Mouse (Mus musculus) ES-Bruce4 (cell line): ENCODE data around the gene Spice1. TPM values are rescaled to one million over a fixed set of nuclear protein-coding genes. Genes with fewer than 3 reads are reported as not detected.
A peak's percentile ranks its signal among the peaks of the same experiment; 100 is the strongest.

Experiments
- H3K27ac ChIP-seq: 2 replicates; pipeline ENCODE4 v1.5.1; 2012; ENCODE audit warnings: low read length, inconsistent platforms; ENCODE audit not compliant: insufficient read depth
- H3K27me3 ChIP-seq: 2 replicates; pipeline ENCODE4 v1.6.1; 2012; ENCODE audit warnings: mild to moderate bottlenecking, low read length, inconsistent platforms; ENCODE audit not compliant: control insufficient read depth, poor library complexity, insufficient read depth, severe bottlenecking
- H3K36me3 ChIP-seq: 2 replicates; pipeline ENCODE4 v1.6.1; 2012; ENCODE audit warnings: inconsistent platforms, mild to moderate bottlenecking, low read length, moderate library complexity; ENCODE audit not compliant: control insufficient read depth, poor library complexity, insufficient read depth, severe bottlenecking
- H3K4me1 ChIP-seq: one replicate; pipeline ENCODE4 v1.8.1; 2011; ENCODE audit warnings: low read length; ENCODE audit not compliant: control insufficient read depth, insufficient read depth
- H3K4me3 ChIP-seq: 2 replicates; pipeline ENCODE4 v1.5.1; 2011; ENCODE audit warnings: low read depth, mild to moderate bottlenecking, low read length
- H3K9ac ChIP-seq: 2 replicates; pipeline ENCODE4 v1.6.1; 2012; ENCODE audit warnings: low read depth, mild to moderate bottlenecking, inconsistent platforms; ENCODE audit not compliant: poor library complexity, severe bottlenecking
- H3K9me3 ChIP-seq: replicated peaks from 2 replicates; pipeline ENCODE4 v1.6.1; 2012; ENCODE audit warnings: mild to moderate bottlenecking, low read length, inconsistent platforms; ENCODE audit not compliant: control insufficient read depth, poor library complexity, insufficient read depth, severe bottlenecking
- CTCF ChIP-seq: IDR thresholded peaks from one replicate; pipeline ENCODE4 v1.8.1; 2011; ENCODE audit warnings: low read depth, low read length
- EP300 ChIP-seq: IDR thresholded peaks from 2 replicates; pipeline ENCODE4 v1.6.1; 2011; ENCODE audit warnings: low read depth, low read length; ENCODE audit not compliant: insufficient read depth
- POLR2A ChIP-seq: IDR thresholded peaks from one replicate; pipeline ENCODE4 v1.8.1; 2011; ENCODE audit warnings: low read length; ENCODE audit not compliant: insufficient read depth
- polyA plus RNA-seq: library from polyadenylated mRNA; stranded (reverse); fragments of >200 nt; gene quantifications from 2 replicates; pipeline ENCODE4 v1.2.4, GENCODE M21; 2011; ENCODE audit warnings: low read depth; ENCODE audit not compliant: missing spikeins, insufficient read depth, insufficient read length

The Spice1 gene
- polyA plus RNA-seq, 1 experiment, result 56.9 TPM

- TF ChIP-seq POLR2A, result no peak
- no peak for TF ChIP-seq CTCF
- no peak for TF ChIP-seq EP300
- Histone ChIP-seq H3K4me3 (no peak overlapping the region), H3K36me3 (peaks cover 6% of the 10 kb centered on the region), H3K9me3 (no peaks in the 10 kb centered on the region), H3K27ac (no peak overlapping the region), H3K4me1 (peaks cover 2% of the 10 kb centered on the region), H3K27me3 (no peaks in the 10 kb centered on the region), H3K9ac (no peak overlapping the region)
Observed at GRCm38 (mm10) chr16:44384251-44384650, 37.3 kb downstream of the Spice1 start.

- H3K27me3 ChIP-seq, result no peaks in the 10 kb centered on the region
- H3K27ac ChIP-seq, result no peak overlapping the region
- no peak overlapping the region for H3K9ac ChIP-seq
- no peaks in the 10 kb centered on the region for H3K36me3 ChIP-seq
- no peak overlapping the region for H3K4me3 ChIP-seq
- no peaks in the 10 kb centered on the region for H3K4me1 ChIP-seq
- TF ChIP-seq CTCF, result peak; percentile 99
- TF ChIP-seq POLR2A, result no peak
- no peaks in the 10 kb centered on the region for H3K9me3 ChIP-seq
Observed at GRCm38 (mm10) chr16:44391877-44392548, 45.1 kb downstream of the Spice1 start.

- Histone ChIP-seq H3K4me1 (peaks cover 3% of the 10 kb centered on the region), H3K9me3 (no peaks in the 10 kb centered on the region), H3K4me3 (peak within 1 kb of the TSS; percentile 29; the same call in 1 of the 2 replicates), H3K36me3 (no peaks in the 10 kb centered on the region), H3K27ac (no peak within 1 kb of the TSS), H3K9ac (no peak within 1 kb of the TSS), H3K27me3 (no peaks in the 10 kb centered on the region)
- TF ChIP-seq CTCF (no peak), EP300 (peak; percentile 76; the same call in 1 of the 2 replicates)
Observed at GRCm38 (mm10) chr16:44394577-44395243, 47.8 kb downstream of the Spice1 start, which contains the start of gene Cfap44. Gene Cfap44 (plus strand): TSS chr16:44394796.

GRCm38 (mm10) chr16:44404933-44405332, 58.0 kb downstream of the Spice1 start:
- Histone ChIP-seq H3K4me1 (no peaks in the 10 kb centered on the region), H3K36me3 (no peaks in the 10 kb centered on the region), H3K4me3 (no peak overlapping the region), H3K27ac (no peak overlapping the region), H3K9ac (no peak overlapping the region), H3K27me3 (no peaks in the 10 kb centered on the region; the same call in 1 of the 2 replicates), H3K9me3 (peaks cover 4% of the 10 kb centered on the region; the same call in 1 of the 2 replicates)
- TF ChIP-seq POLR2A, result no peak
- TF ChIP-seq EP300, result no peak
- no peak for TF ChIP-seq CTCF

- Histone ChIP-seq H3K9ac (no peak overlapping the region), H3K27me3 (no peaks in the 10 kb centered on the region; the same call in 1 of the 2 replicates), H3K4me1 (no peaks in the 10 kb centered on the region), H3K4me3 (no peak overlapping the region), H3K9me3 (peaks cover 4% of the 10 kb centered on the region; the same call in 1 of the 2 replicates), H3K27ac (no peak overlapping the region), H3K36me3 (no peaks in the 10 kb centered on the region)
- no peak for TF ChIP-seq POLR2A
- TF ChIP-seq EP300, result no peak
- no peak for TF ChIP-seq CTCF
Observed at GRCm38 (mm10) chr16:44407211-44407610, 60.3 kb downstream of the Spice1 start.

GRCm38 (mm10) chr16:44408290-44408689, 61.4 kb downstream of the Spice1 start:
- Histone ChIP-seq H3K36me3 (no peaks in the 10 kb centered on the region), H3K27ac (no peak overlapping the region), H3K4me1 (no peaks in the 10 kb centered on the region), H3K27me3 (no peaks in the 10 kb centered on the region; the same call in 1 of the 2 replicates), H3K9me3 (peaks cover 4% of the 10 kb centered on the region; the same call in 1 of the 2 replicates), H3K4me3 (no peak overlapping the region), H3K9ac (no peak overlapping the region)
- TF ChIP-seq POLR2A (no peak), EP300 (no peak), CTCF (no peak)
